Comparison of ENCODE assay signal across 15 mouse cellular contexts in the genomic region with DNA sequence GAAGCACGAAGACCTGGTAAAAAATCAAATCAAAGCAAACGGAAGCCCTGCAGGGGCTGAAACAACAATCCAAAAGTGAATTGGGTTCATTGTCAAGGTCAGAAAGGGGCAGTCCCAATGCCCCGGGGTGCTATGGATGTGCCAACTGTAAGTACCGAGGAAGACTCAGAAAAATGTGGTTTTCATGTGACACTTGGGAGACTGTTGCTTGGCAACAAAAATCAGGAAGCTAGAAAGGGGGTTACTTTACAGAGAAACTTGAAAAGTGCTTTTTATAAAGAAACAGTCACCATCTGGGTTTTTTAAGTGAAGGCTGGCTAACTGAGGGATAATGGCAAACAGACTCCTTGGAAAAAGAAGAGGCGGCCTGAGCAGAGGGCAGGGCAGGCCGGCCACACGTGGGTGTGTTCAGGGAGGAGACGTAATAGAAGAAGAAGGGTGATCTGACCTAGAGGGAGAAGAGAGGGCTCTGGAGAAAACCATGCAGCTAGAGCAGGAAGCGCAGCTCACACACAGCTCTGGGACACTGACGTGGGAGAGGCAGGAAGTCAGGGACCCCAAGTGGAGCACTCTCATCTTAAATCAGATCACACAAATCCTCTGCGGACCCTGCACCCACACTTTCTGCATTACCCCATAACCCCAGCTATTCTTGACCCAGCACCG.
DNase-seq lines count a peak whose midpoint lies in the region; ATAC-seq and TF ChIP-seq lines count a peak whose summit lies in the region.
"Had no signal": no experiment of that assay in that cellular context is flagged by ENCODE, and none has a peak within 500 bp of the region (broad histone marks: within the 10 kb centered on the region; RNA-seq: fewer than 3 reads in every experiment).

No protein-coding gene starts in this region.

- TF ChIP-seq CTCF in gastrocnemius, adult 2 months (IDR thresholded peaks at IDR 0.05), result no peak
- no peak for TF ChIP-seq CTCF in midbrain, postnatal 0 days (IDR thresholded peaks at IDR 0.05)

- peak; percentile 38 for DNase-seq in gastrocnemius, adult 2 months
- DNase-seq in gastrocnemius, postnatal 10 days, result no peak
- no peak for DNase-seq in midbrain, embryonic 10.5 days (ENCODE audit: low spot score)
- DNase-seq in midbrain, postnatal 0 days (ENCODE audit: low spot score), result no peak
- DNase-seq in gastrocnemius, postnatal 36 days, result no peak
- DNase-seq: cerebellum, postnatal 10 days; gastrocnemius, postnatal 14 days; lung, postnatal 10 days; thymus, adult 18-20 months had no signal

- H3K9me3 ChIP-seq in midbrain, embryonic 10.5 days (replicated peaks), result no peaks in the 10 kb centered on the region
- no peaks in the 10 kb centered on the region for H3K9me3 ChIP-seq in midbrain, postnatal 0 days (ENCODE audit: low read length)
- H3K9me3 ChIP-seq in embryonic facial prominence, embryonic 13.5 days, result no peaks in the 10 kb centered on the region
- H3K9me3 ChIP-seq: liver, embryonic 12.5 days; neural tube, embryonic 15.5 days had no signal

- no peak for ATAC-seq in midbrain, postnatal 0 days (ENCODE audit: low FRiP score)
- no peak for ATAC-seq in embryonic facial prominence, embryonic 13.5 days (ENCODE audit: insufficient number of reproducible peaks, insufficient read depth, low FRiP score, low TSS enrichment, low read depth)
- no peak for ATAC-seq in activated CD4-positive, CD25-positive, alpha-beta regulatory T cell, adult 4 months
- ATAC-seq: liver, embryonic 12.5 days; midbrain, embryonic 16.5 days had no signal

- H3K36me3 ChIP-seq in midbrain, embryonic 10.5 days, result no peaks in the 10 kb centered on the region
- H3K36me3 ChIP-seq in midbrain, postnatal 0 days (ENCODE audit: insufficient read depth, low read length), result no peaks in the 10 kb centered on the region
- H3K36me3 ChIP-seq in embryonic facial prominence, embryonic 13.5 days, result no peaks in the 10 kb centered on the region
- H3K36me3 ChIP-seq: liver, embryonic 12.5 days; neural tube, embryonic 15.5 days had no signal

- 0 out of 2 replicates have a peak overlapping the region, but pooled peaks have one; percentile 28 for H3K27ac ChIP-seq in gastrocnemius, adult 2 months
- peak overlapping the region; percentile 38; the same call in 1 of the 2 replicates for H3K27ac ChIP-seq in midbrain, embryonic 10.5 days (replicated peaks)
- no peak overlapping the region; the same call in 1 of the 2 replicates for H3K27ac ChIP-seq in midbrain, postnatal 0 days (ENCODE audit: low read depth, low read length)
- H3K27ac ChIP-seq in embryonic facial prominence, embryonic 13.5 days, result peak overlapping the region; percentile 39; the same call in 1 of the 2 replicates
- H3K27ac ChIP-seq: left cerebral cortex, adult 2 months; liver, embryonic 12.5 days; neural tube, embryonic 15.5 days had no signal

- no peak overlapping the region for H3K9ac ChIP-seq in midbrain, postnatal 0 days (replicated peaks; ENCODE audit: low read length, poor library complexity, severe bottlenecking)
- H3K9ac ChIP-seq in embryonic facial prominence, embryonic 13.5 days, result no peak overlapping the region
- H3K9ac ChIP-seq: liver, embryonic 12.5 days; neural tube, embryonic 15.5 days had no signal

- WGBS in midbrain, embryonic 10.5 days, result 66% methylated on average over 12 of the region's 12 CpGs
- 49% methylated on average over 11 of the region's 12 CpGs for WGBS in midbrain, postnatal 0 days
- 18% methylated on average over 12 of the region's 12 CpGs for WGBS in embryonic facial prominence, embryonic 13.5 days

- no peaks in the 10 kb centered on the region for H3K27me3 ChIP-seq in midbrain, embryonic 10.5 days (ENCODE audit: low read depth, poor library complexity, severe bottlenecking)
- H3K27me3 ChIP-seq in midbrain, postnatal 0 days (ENCODE audit: insufficient read depth, low read length), result no peaks in the 10 kb centered on the region
- H3K27me3 ChIP-seq in embryonic facial prominence, embryonic 13.5 days, result no peaks in the 10 kb centered on the region
- H3K27me3 ChIP-seq: neural tube, embryonic 15.5 days had no signal

- intact Hi-C loops in gastrocnemius, adult 2 months (cut with DNase I), result no loop called here
- intact Hi-C loops in gastrocnemius, postnatal 36 days (cut with DNase I), result no loop called here

- H3K4me1 ChIP-seq in midbrain, embryonic 10.5 days, result peaks cover 20% of the 10 kb centered on the region
- peaks cover 7% of the 10 kb centered on the region for H3K4me1 ChIP-seq in midbrain, postnatal 0 days (ENCODE audit: insufficient read depth, low read length)
- H3K4me1 ChIP-seq in embryonic facial prominence, embryonic 13.5 days, result peaks cover 24% of the 10 kb centered on the region
- H3K4me1 ChIP-seq: liver, embryonic 12.5 days had no signal

- peak overlapping the region; percentile 23; the same call in 1 of the 2 replicates for H3K4me3 ChIP-seq in gastrocnemius, adult 2 months
- H3K4me3 ChIP-seq in midbrain, embryonic 10.5 days, result no peak overlapping the region
- H3K4me3 ChIP-seq in midbrain, postnatal 0 days (ENCODE audit: low read depth, low read length), result no peak overlapping the region
- H3K4me3 ChIP-seq in embryonic facial prominence, embryonic 13.5 days, result no peak overlapping the region
- H3K4me3 ChIP-seq: left cerebral cortex, adult 2 months; liver, embryonic 12.5 days; neural tube, embryonic 15.5 days had no signal

- H3K4me2 ChIP-seq in midbrain, postnatal 0 days (ENCODE audit: low read depth, low read length, poor library complexity, severe bottlenecking), result no peak overlapping the region
- H3K4me2 ChIP-seq in embryonic facial prominence, embryonic 13.5 days, result peak overlapping the region; percentile 31
- H3K4me2 ChIP-seq: liver, embryonic 12.5 days; neural tube, embryonic 15.5 days had no signal
